ENCODE assay signal across 8 mouse cellular contexts in genomic region chr2:92182981-92183501, GRCm38 (mm10).
A peak's percentile ranks its signal among the peaks of the same experiment; 100 is the strongest.
DNase-seq lines count a peak whose midpoint lies in the region; ATAC-seq and TF ChIP-seq lines count a peak whose summit lies in the region.

No protein-coding gene starts in this region.

- peak; percentile 53; the same call in 1 of the 2 replicates for TF ChIP-seq POLR2A in testis, adult 2 months (IDR thresholded peaks at IDR 0.05; ENCODE audit: control insufficient read depth, low read depth, low read length)

- WGBS in forebrain, embryonic 15.5 days = 1% methylated on average over 39 of the region's 41 CpGs
- under 1% methylated on average over 39 of the region's 41 CpGs for WGBS in neural tube, embryonic 14.5 days

- H3K4me3 ChIP-seq in ES-E14 (ENCODE audit: insufficient read depth in 1 of 2, low read depth in 1 of 2, low read length in 2 of 2, poor library complexity in 1 of 2, severe bottlenecking in 1 of 2) = peak overlapping the region; percentile 77 to 85
- peak overlapping the region; percentile 94 for H3K4me3 ChIP-seq in forebrain, embryonic 15.5 days
- peak overlapping the region; percentile 77 for H3K4me3 ChIP-seq in neural tube, embryonic 14.5 days (ENCODE audit: low read depth, low read length)
- peak overlapping the region; percentile 95 for H3K4me3 ChIP-seq in testis, adult 2 months (ENCODE audit: control insufficient read depth, low read depth, low read length)

- no peaks in the 10 kb centered on the region for H3K27me3 ChIP-seq in forebrain, embryonic 15.5 days
- no peaks in the 10 kb centered on the region for H3K27me3 ChIP-seq in neural tube, embryonic 14.5 days (ENCODE audit: control insufficient read depth, insufficient read depth, low read length)
- no peaks in the 10 kb centered on the region for H3K27me3 ChIP-seq in testis, adult 2 months (ENCODE audit: control insufficient read depth, insufficient read depth, low read length)

- intact Hi-C loops in heart, postnatal 25 days (cut with DNase I) = loop anchor here (5.0 to 10.0 kb wide), 3 partner anchors 126 to 198 kb away; no protein-coding TSS in a partner anchor

- peaks cover 2 to 4% of the 10 kb centered on the region in 2 experiments; a peak in 3 of 4 replicates for H3K4me1 ChIP-seq in ES-E14 (ENCODE audit: control insufficient read depth in 2 of 2, insufficient read depth in 2 of 2, low read length in 2 of 2, poor library complexity in 1 of 2)
- H3K4me1 ChIP-seq in forebrain, embryonic 15.5 days = peaks cover 31% of the 10 kb centered on the region
- H3K4me1 ChIP-seq in neural tube, embryonic 14.5 days (ENCODE audit: control insufficient read depth, insufficient read depth, low read length) = peaks cover 15% of the 10 kb centered on the region
- H3K4me1 ChIP-seq in testis, adult 2 months (ENCODE audit: control insufficient read depth, insufficient read depth, low read length) = peaks cover 10% of the 10 kb centered on the region

- peak overlapping the region; percentile 74 for H3K9ac ChIP-seq in ES-E14 (ENCODE audit: insufficient read depth, low read depth, low read length, poor library complexity, severe bottlenecking)
- H3K9ac ChIP-seq in forebrain, embryonic 15.5 days (replicated peaks) = peak overlapping the region; percentile 87
- H3K9ac ChIP-seq in neural tube, embryonic 14.5 days (replicated peaks; ENCODE audit: low read depth, low read length) = peak overlapping the region; percentile 89

- H3K4me2 ChIP-seq in forebrain, embryonic 15.5 days (replicated peaks) = peak overlapping the region; percentile 96
- H3K4me2 ChIP-seq in neural tube, embryonic 14.5 days (ENCODE audit: low read depth, low read length) = peak overlapping the region; percentile 94

- no peaks in the 10 kb centered on the region for H3K36me3 ChIP-seq in ES-E14 (ENCODE audit: control insufficient read depth, insufficient read depth, low read length, poor library complexity, severe bottlenecking)
- H3K36me3 ChIP-seq in forebrain, embryonic 15.5 days = no peaks in the 10 kb centered on the region
- no peaks in the 10 kb centered on the region for H3K36me3 ChIP-seq in neural tube, embryonic 14.5 days (ENCODE audit: control insufficient read depth, insufficient read depth, low read length)
- no peaks in the 10 kb centered on the region for H3K36me3 ChIP-seq in testis, adult 2 months (ENCODE audit: control insufficient read depth, insufficient read depth, low read length)

- H3K9me3 ChIP-seq in ES-E14 (ENCODE audit: control insufficient read depth, insufficient read depth, low read depth, low read length) = no peaks in the 10 kb centered on the region
- H3K9me3 ChIP-seq in forebrain, embryonic 15.5 days = no peaks in the 10 kb centered on the region
- no peaks in the 10 kb centered on the region for H3K9me3 ChIP-seq in neural tube, embryonic 14.5 days (ENCODE audit: control insufficient read depth, low read length)

- in situ Hi-C loops in ES-E14 (cut with MboI; ENCODE audit: low sequenced_read_pairs in 2 of 2, unreplicated experiment in 2 of 2) = no loop called here

- no peak for DNase-seq in ES-E14 (ENCODE audit: low read depth, low spot score)
- peak; percentile 78 for DNase-seq in cerebellum, adult 11 months
- peak; percentile 76 for DNase-seq in heart, postnatal 25 days (ENCODE audit: low spot score)
- DNase-seq in layer of hippocampus, adult 18-20 months (ENCODE audit: low spot score in 2 of 2) = peak; percentile 55 to 89
- DNase-seq in lung, adult 18-20 months = peak; percentile 81 to 85

- TF ChIP-seq CTCF in testis, adult 2 months (IDR thresholded peaks at IDR 0.05; ENCODE audit: control insufficient read depth, insufficient read depth, insufficient replicate concordance, low read depth, low read length) = no peak

- ATAC-seq in forebrain, embryonic 15.5 days (replicated peaks) = peak; percentile 76
- ATAC-seq in neural tube, embryonic 14.5 days (ENCODE audit: low read depth) = peak; percentile 73

- peak overlapping the region; percentile 86 for H3K27ac ChIP-seq in ES-E14 (ENCODE audit: insufficient read depth, low read depth, low read length, poor library complexity, severe bottlenecking)
- peak overlapping the region; percentile 100 for H3K27ac ChIP-seq in forebrain, embryonic 15.5 days (replicated peaks)
- peak overlapping the region; percentile 99 for H3K27ac ChIP-seq in neural tube, embryonic 14.5 days (ENCODE audit: low read depth, low read length)
- peak overlapping the region; percentile 94 for H3K27ac ChIP-seq in testis, adult 2 months (ENCODE audit: control insufficient read depth, insufficient read depth, low read depth, low read length)

TF ChIP-seq in ES-E14, 5 proteins besides CTCF, POLR2A, EP300 and RAD21:
- TF ChIP-seq MAFK (IDR thresholded peaks at IDR 0.05; ENCODE audit: insufficient read depth, low read depth, low read length) (no peak), CHD2 (IDR thresholded peaks at IDR 0.05; ENCODE audit: low read depth, low read length) (no peak), HCFC1 (IDR thresholded peaks at IDR 0.05; ENCODE audit: borderline replicate concordance, insufficient read depth, low read length) (0 out of 2 replicates have a peak, but pooled peaks have one; percentile 43)
TF ChIP-seq in ES-E14: peak in this region for 1.
